Mouse (Mus musculus) CH12.LX (cell line): ENCODE measurements around the gene Adtrp.

Source experiments
- CTCF ChIP-seq, 2 experiments: IDR thresholded peaks in 1 of 2; conservative IDR thresholded peaks in 1 of 2; 2 replicates each; pipeline ENCODE4 v1.5.1; 2011 to 2012; ENCODE audit warnings: low read depth in 2 of 2, low read length in 2 of 2, improper control_type of control experiment in 1 of 2, inconsistent platforms in 1 of 2, mild to moderate bottlenecking in 1 of 2, moderate library complexity in 1 of 2
- E2F4 ChIP-seq: IDR thresholded peaks from 2 replicates; pipeline ENCODE4 v1.6.1; 2011; ENCODE audit warnings: low read depth, low read length, improper control_type of control experiment; ENCODE audit not compliant: insufficient replicate concordance
- EP300 ChIP-seq: IDR thresholded peaks from 2 replicates; pipeline ENCODE4 v1.6.1; 2011; ENCODE audit warnings: low read length, improper control_type of control experiment
- ETS1 ChIP-seq: conservative IDR thresholded peaks from 2 replicates; pipeline ENCODE4 v1.6.1; 2012; ENCODE audit warnings: low read depth, mild to moderate bottlenecking, inconsistent platforms, low read length, improper control_type of control experiment, moderate library complexity
- KAT2A ChIP-seq: IDR thresholded peaks from 2 replicates; pipeline ENCODE4 v1.6.1; 2012; ENCODE audit warnings: low read length, improper control_type of control experiment, inconsistent platforms; ENCODE audit not compliant: insufficient replicate concordance
- MXI1 ChIP-seq: IDR thresholded peaks from 2 replicates; pipeline ENCODE4 v1.6.1; 2011; ENCODE audit warnings: mild to moderate bottlenecking, low read depth, low read length, improper control_type of control experiment
- NELFE ChIP-seq: IDR thresholded peaks from 2 replicates; pipeline ENCODE4 v1.6.1; 2011; ENCODE audit warnings: low read depth, low read length, improper control_type of control experiment

DNA sequence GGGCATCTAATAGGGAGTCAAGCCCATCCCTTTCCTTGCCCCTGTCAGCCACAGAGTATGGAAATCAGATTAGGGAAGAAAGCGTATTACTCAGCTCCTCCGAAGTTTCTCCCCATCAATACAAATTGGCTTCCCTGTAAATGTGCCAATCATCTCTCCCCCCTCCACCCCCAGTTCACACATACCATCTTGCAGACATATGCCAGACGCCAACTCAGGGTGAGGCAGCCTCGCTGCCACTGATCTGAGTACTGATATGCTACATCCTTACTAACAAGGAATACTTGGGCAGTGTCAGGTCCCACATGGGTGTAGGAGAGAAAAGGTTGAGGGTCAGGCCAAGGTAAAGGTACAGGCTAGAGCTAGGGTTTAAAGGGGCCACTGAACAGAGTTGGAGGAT, 27.6 kb downstream of the Adtrp start:
- no peak for TF ChIP-seq E2F4
- TF ChIP-seq KAT2A, result no peak
- TF ChIP-seq CTCF (conservative IDR thresholded peaks at IDR 0.05 in 1 of 2, IDR thresholded peaks at IDR 0.05 in 1 of 2; ENCODE audit: low read depth in 2 of 2, low read length in 2 of 2), result no peak
- no peak for TF ChIP-seq EP300
- TF ChIP-seq NELFE, result no peak
- TF ChIP-seq ETS1, result no peak
- TF ChIP-seq MXI1, result no peak
